Mouse (Mus musculus) adrenal gland, postnatal 36 days (tissue): ENCODE data around the gene Ankrd44. TPM values are rescaled to one million over a fixed set of nuclear protein-coding genes. Genes with fewer than 3 reads are reported as not detected.
A peak's percentile ranks its signal among the peaks of the same experiment; 100 is the strongest.

Source experiments
- DNase-seq, 2 experiments: peaks; one replicate each; pipeline ENCODE4 v3.0.0; 2021; ENCODE audit warnings: mixed read lengths in 1 of 2
- total RNA-seq, 2 experiments: library from RNA; stranded (reverse); gene quantifications; 2 replicates each; pipeline ENCODE4 v1.2.3; 2021

Gene Ankrd44
- total RNA-seq, 2 experiments from 2014 or later, result 15.6 to 17.1 TPM

- DNase-seq, result no peak
Measured at GRCm38 (mm10) chr1:54809098-54809490, 117.1 kb downstream of the Ankrd44 start.

GRCm38 (mm10) chr1:54808401-54809097, 117.6 kb downstream of the Ankrd44 start:
- no peak for DNase-seq

GRCm38 (mm10) chr1:54807832-54808231, 118.4 kb downstream of the Ankrd44 start:
- DNase-seq, result no peak

- no peak for DNase-seq
Measured at GRCm38 (mm10) chr1:54806116-54806850, 119.9 kb downstream of the Ankrd44 start.

GRCm38 (mm10) chr1:54804406-54804805, 121.8 kb downstream of the Ankrd44 start:
- no peak for DNase-seq

GRCm38 (mm10) chr1:54802703-54803102, 123.5 kb downstream of the Ankrd44 start:
- DNase-seq, result peak; percentile 8 to 58

- no peak for DNase-seq
Measured at GRCm38 (mm10) chr1:54801256-54801655, 124.9 kb downstream of the Ankrd44 start.

GRCm38 (mm10) chr1:54799421-54799820, 126.8 kb downstream of the Ankrd44 start:
- DNase-seq, result no peak

GRCm38 (mm10) chr1:54798415-54798814, 127.8 kb downstream of the Ankrd44 start:
- DNase-seq, result no peak

- DNase-seq, result no peak
Measured at GRCm38 (mm10) chr1:54794709-54795108, 131.5 kb downstream of the Ankrd44 start.

GRCm38 (mm10) chr1:54791406-54791805, 134.8 kb downstream of the Ankrd44 start:
- DNase-seq, result no peak

GRCm38 (mm10) chr1:54789327-54789960, 136.7 kb downstream of the Ankrd44 start:
- peak; percentile 60 to 61 for DNase-seq

GRCm38 (mm10) chr1:54788337-54788736, 137.8 kb downstream of the Ankrd44 start:
- DNase-seq, result no peak

GRCm38 (mm10) chr1:54778151-54778550, 148.0 kb downstream of the Ankrd44 start:
- peak; percentile 38 to 41 for DNase-seq

GRCm38 (mm10) chr1:54777104-54777503, 149.1 kb downstream of the Ankrd44 start:
- no peak for DNase-seq

GRCm38 (mm10) chr1:54776116-54776515, 150.1 kb downstream of the Ankrd44 start:
- no peak for DNase-seq

GRCm38 (mm10) chr1:54772843-54773242, 153.3 kb downstream of the Ankrd44 start:
- no peak for DNase-seq

GRCm38 (mm10) chr1:54771471-54771870, 154.7 kb downstream of the Ankrd44 start:
- no peak for DNase-seq

- no peak for DNase-seq
Measured at GRCm38 (mm10) chr1:54767221-54767620, 159.0 kb downstream of the Ankrd44 start.

- DNase-seq, result peak; percentile 27 to 57
Measured at GRCm38 (mm10) chr1:54765632-54766238, 160.5 kb downstream of the Ankrd44 start.

GRCm38 (mm10) chr1:54762216-54762807, 163.9 kb downstream of the Ankrd44 start:
- DNase-seq, result no peak

- no peak for DNase-seq
Measured at GRCm38 (mm10) chr1:54759841-54760240, 166.3 kb downstream of the Ankrd44 start.
